Mouse (Mus musculus) retina, postnatal 1 day (tissue): ENCODE measurements around the gene Pcp4l1.

Source experiments
- DNase-seq: peaks from one replicate; pipeline ENCODE4 v3.0.0-alpha.2; 2012

Gene Pcp4l1

GRCm38 (mm10) chr1:171130971-171131370, 65.1 kb downstream of the Pcp4l1 start:
- no peak for DNase-seq

DNA sequence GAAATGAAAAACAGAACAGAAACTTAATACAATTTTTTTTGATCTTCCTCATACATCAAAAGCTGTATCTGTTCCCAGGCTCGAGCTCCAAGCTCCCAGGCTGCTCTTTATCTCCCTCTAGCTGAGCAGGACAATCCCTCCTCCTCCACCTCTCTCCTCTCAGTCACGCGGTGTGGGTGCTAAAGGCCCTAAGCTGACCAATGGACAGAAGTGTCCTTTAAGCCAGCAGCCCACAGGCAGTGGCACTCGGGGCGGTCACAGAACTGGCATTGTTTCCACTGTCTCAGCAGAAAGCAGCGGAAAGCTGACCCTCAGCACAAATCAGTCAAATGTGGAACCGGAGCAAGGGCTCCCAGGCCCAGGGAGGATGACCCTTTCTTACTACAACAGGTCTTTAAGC, 66.8 kb downstream of the Pcp4l1 start:
- no peak for DNase-seq

GRCm38 (mm10) chr1:171124398-171124797, 71.7 kb downstream of the Pcp4l1 start:
- DNase-seq, result no peak
